Mouse (Mus musculus) neutrophil, adult 83 days (primary cell): Measurements from ENCODE around the gene Sdhc. TPM values are rescaled to one million over a fixed set of nuclear protein-coding genes. Genes with fewer than 3 reads are reported as not detected.

Source experiments
- total RNA-seq, 2 experiments: library from RNA; stranded (reverse); gene quantifications; one replicate each; pipeline ENCODE4 v1.2.4; 2023

Gene Sdhc
- total RNA-seq = 10 to 100 TPM; 90.5 to 99.9 TPM

GRCm38 (mm10) chr1:171149974-171150760 is at the start of gene Sdhc, which contains the start of gene Mpz:
Gene Sdhc (minus strand): TSS chr1:171150603.
Gene Mpz (plus strand): TSS chr1:171150711.

DNA sequence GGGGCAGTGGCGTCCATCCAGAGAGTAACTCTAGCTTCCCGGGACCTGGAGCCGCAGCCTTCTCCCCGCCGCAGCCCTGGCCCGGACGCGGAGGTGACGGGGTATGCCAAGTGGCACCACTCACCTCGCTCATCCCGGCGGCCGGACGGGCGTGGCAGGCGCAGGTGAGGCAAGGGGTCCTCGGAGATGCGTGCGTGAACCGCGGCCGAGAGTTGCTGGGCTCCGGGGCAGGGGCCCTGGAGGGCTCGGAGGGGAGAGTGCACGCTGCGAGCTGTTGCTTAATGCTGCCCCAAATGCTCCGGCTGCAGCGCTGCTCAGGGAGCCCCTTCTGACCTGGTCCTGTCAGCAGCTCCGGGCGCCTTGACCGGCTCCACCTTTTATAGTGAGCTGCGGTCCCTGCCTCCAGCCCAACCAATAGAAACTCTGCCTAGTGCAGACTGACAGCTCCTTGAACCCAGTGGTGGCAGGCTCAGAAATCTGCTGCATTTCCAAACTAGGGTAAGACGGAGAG is 45.5 kb upstream of the Sdhc start, which contains the start of gene Pcp4l1:
Gene Pcp4l1, minus strand, starts transcription at position 382 of the 511 bp plus-strand sequence.

DNA sequence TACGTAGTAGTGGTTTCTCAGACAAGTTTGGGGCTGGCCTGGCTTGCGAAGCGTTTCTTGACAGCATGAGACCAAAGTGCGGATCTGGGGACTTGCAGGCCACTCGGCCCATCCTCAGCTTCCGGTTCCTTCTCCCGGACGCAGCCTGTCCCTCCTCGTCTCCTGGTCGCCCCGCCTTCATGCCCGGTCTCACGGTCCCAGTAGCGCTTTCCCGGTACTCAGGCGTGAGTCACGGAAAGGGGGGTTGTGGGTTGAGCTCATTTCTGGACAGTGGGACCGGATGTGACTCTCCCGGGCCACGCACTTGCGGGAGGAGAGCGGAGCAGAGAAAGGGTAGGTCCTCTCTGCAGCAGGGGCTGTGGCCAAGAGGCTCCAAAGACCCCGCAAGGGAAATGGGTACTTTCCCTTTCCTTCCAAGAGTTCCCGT is 36.5 kb downstream of the Sdhc start, which contains the start of gene Cfap126:
Gene Cfap126, plus strand, starts transcription at position 46 of the 427 bp plus-strand sequence.

Other genes with a start within 250 kb of the Sdhc start
- not detected for gene Fcrlb, start 237.7 kb downstream of the Sdhc start, total RNA-seq
- gene Fcrla, start 223.0 kb downstream of the Sdhc start, total RNA-seq = 1 to 10 TPM; 2.5 to 3.7 TPM
- 100 to 1,000 TPM in 1 of 2 experiments, 10 to 100 TPM in 1; 92.8 to 105 TPM for gene Fcgr2b, start 174.1 kb downstream of the Sdhc start, total RNA-seq
- 10 to 100 TPM; 69.2 to 69.8 TPM for gene Fcgr4, start 131.7 kb downstream of the Sdhc start, total RNA-seq
- 100 to 1,000 TPM; 397 to 420 TPM for gene Fcgr3, start 85.7 kb downstream of the Sdhc start, total RNA-seq
- gene Cfap126, start 36.7 kb downstream of the Sdhc start, total RNA-seq = under 1 TPM in 1 of 2 experiments, not detected in 1; 0.48 TPM
- not detected for gene Mpz, start 108 bp upstream of the Sdhc start, total RNA-seq
- 1 to 10 TPM in 1 of 2 experiments, under 1 TPM in 1; 0.44 to 1.1 TPM for gene Pcp4l1, start 45.7 kb upstream of the Sdhc start, total RNA-seq
- gene Nr1i3, start 63.4 kb upstream of the Sdhc start, total RNA-seq = not detected
- gene Tomm40l, start 71.9 kb upstream of the Sdhc start, total RNA-seq = 10 to 100 TPM; 12.6 to 13.3 TPM
- not detected for gene Apoa2, start 74.5 kb upstream of the Sdhc start, total RNA-seq
- 1,000 to 10,000 TPM in 1 of 2 experiments, 100 to 1,000 TPM in 1; 983 to 1,080 TPM for gene Fcer1g, start 83.8 kb upstream of the Sdhc start, total RNA-seq
- not detected for gene Adamts4, start 99.8 kb upstream of the Sdhc start, total RNA-seq
- 100 to 1,000 TPM in 1 of 2 experiments, 10 to 100 TPM in 1; 98.7 to 109 TPM for gene Ndufs2, start 100.8 kb upstream of the Sdhc start, total RNA-seq
- gene B4galt3, start 119.7 kb upstream of the Sdhc start, total RNA-seq = 100 to 1,000 TPM; 117 to 119 TPM
- gene Ppox, start 130.6 kb upstream of the Sdhc start, total RNA-seq = 10 to 100 TPM; 80.1 to 81.5 TPM
- gene Usp21, start 137.4 kb upstream of the Sdhc start, total RNA-seq = 10 to 100 TPM; 31.7 to 36.2 TPM
- 10 to 100 TPM; 46.1 to 47.0 TPM for gene Ufc1, start 144.4 kb upstream of the Sdhc start, total RNA-seq
- 10 to 100 TPM; 27.2 to 28.6 TPM for gene Dedd, start 178.5 kb upstream of the Sdhc start, total RNA-seq
- 10 to 100 TPM; 16.6 to 23.2 TPM for gene Nit1, start 195.0 kb upstream of the Sdhc start, total RNA-seq
- 10 to 100 TPM; 30.1 to 30.6 TPM for gene Pfdn2, start 195.1 kb upstream of the Sdhc start, total RNA-seq
- gene Klhdc9, start 210.2 kb upstream of the Sdhc start, total RNA-seq = not detected
- 1 to 10 TPM; 1.1 to 1.5 TPM for gene Nectin4, start 219.5 kb upstream of the Sdhc start, total RNA-seq
- 100 to 1,000 TPM; 193 to 235 TPM for gene Arhgap30, start 238.4 kb upstream of the Sdhc start, total RNA-seq